Mouse (Mus musculus) forebrain, embryonic 12.5 days (tissue): ENCODE data around the gene Dtx1. TPM values are rescaled to one million over a fixed set of nuclear protein-coding genes. Genes with fewer than 3 reads are reported as not detected.

ENCODE experiments used
- ATAC-seq: fragments of 200-750 bp; cut with Nextera tagmentation; 2 replicates; pipeline ENCODE4 v1.8.0; 2017; ENCODE audit warnings: moderate TSS enrichment; ENCODE audit not compliant: low FRiP score
- H3K27ac ChIP-seq: fragments of 300-500 bp; sonication (generic); 2 replicates; pipeline ENCODE4 v1.5.1; 2016; ENCODE audit warnings: mild to moderate bottlenecking
- H3K27me3 ChIP-seq: fragments of 300-500 bp; sonication (generic); 2 replicates; pipeline ENCODE4 v1.6.1; 2016; ENCODE audit warnings: mild to moderate bottlenecking
- H3K36me3 ChIP-seq: fragments of 300-500 bp; sonication (generic); replicated peaks from 2 replicates; pipeline ENCODE4 v1.6.1; 2016; ENCODE audit warnings: mild to moderate bottlenecking
- H3K4me1 ChIP-seq: fragments of 300-500 bp; sonication (generic); 2 replicates; pipeline ENCODE4 v1.6.1; 2016
- H3K4me2 ChIP-seq: fragments of 300-500 bp; sonication (generic); 2 replicates; pipeline ENCODE4 v1.6.1; 2016; ENCODE audit warnings: mild to moderate bottlenecking, moderate library complexity
- H3K4me3 ChIP-seq: fragments of 300-500 bp; sonication (generic); replicated peaks from 2 replicates; pipeline ENCODE4 v1.5.1; 2016; ENCODE audit warnings: mild to moderate bottlenecking
- H3K9ac ChIP-seq: fragments of 300-500 bp; sonication (generic); 2 replicates; pipeline ENCODE4 v1.6.1; 2016; ENCODE audit warnings: mild to moderate bottlenecking
- H3K9me3 ChIP-seq: fragments of 300-500 bp; sonication (generic); 2 replicates; pipeline ENCODE4 v1.6.1; 2016
- WGBS: fragments of 180-500 bp; shearing (Covaris S2); methylation state at CpG from one replicate; pipeline ENCODE4 v1.1.7; 2016; 5-methylcytosine and 5-hydroxymethylcytosine counted together
- polyA plus RNA-seq: library from polyadenylated mRNA; unstranded; fragments of >200 nt; fragmentation: Nextera tagmentation; extraction: Ambion mirVana; gene quantifications from 2 replicates; pipeline ENCODE4 v1.2.1, GENCODE M21; 2016

Dtx1 gene
- polyA plus RNA-seq, 1 experiment from 2014 or later, result 17.1 TPM

GRCm38 (mm10) chr5:120687484-120687851, 24.3 kb downstream of the Dtx1 start:
- Histone ChIP-seq H3K9ac (no peak overlapping the region), H3K27ac (no peak overlapping the region), H3K9me3 (no peaks in the 10 kb centered on the region), H3K4me3 (no peak overlapping the region), H3K36me3 (no peaks in the 10 kb centered on the region), H3K27me3 (peaks cover 53% of the 10 kb centered on the region), H3K4me2 (no peak overlapping the region), H3K4me1 (peaks cover 10% of the 10 kb centered on the region)
- no peak for ATAC-seq
- 95% methylated on average over 3 of the region's 3 CpGs for WGBS

GRCm38 (mm10) chr5:120686749-120687483, 24.8 kb downstream of the Dtx1 start:
- no peak overlapping the region for H3K9ac ChIP-seq
- H3K4me2 ChIP-seq, result no peak overlapping the region
- no peak overlapping the region for H3K27ac ChIP-seq
- H3K36me3 ChIP-seq, result no peaks in the 10 kb centered on the region
- peaks cover 12% of the 10 kb centered on the region for H3K4me1 ChIP-seq
- H3K27me3 ChIP-seq, result peaks cover 53% of the 10 kb centered on the region
- no peak for ATAC-seq
- no peak overlapping the region for H3K4me3 ChIP-seq
- WGBS, result 83% methylated on average over 6 of the region's 6 CpGs
- no peaks in the 10 kb centered on the region for H3K9me3 ChIP-seq

- Histone ChIP-seq H3K27me3 (peaks cover 57% of the 10 kb centered on the region), H3K36me3 (0 out of 2 replicates have a peak, but pooled peaks cover 4% of the 10 kb centered on the region), H3K9ac (no peak overlapping the region), H3K4me1 (peaks cover 17% of the 10 kb centered on the region), H3K4me3 (no peak overlapping the region), H3K9me3 (no peaks in the 10 kb centered on the region), H3K4me2 (no peak overlapping the region), H3K27ac (no peak overlapping the region)
- no peak for ATAC-seq
- WGBS, result 88% methylated on average over 8 of the region's 8 CpGs
Measured at GRCm38 (mm10) chr5:120685678-120686077, 26.0 kb downstream of the Dtx1 start.

- H3K4me2 ChIP-seq, result peak overlapping the region; percentile 10; the same call in 1 of the 2 replicates
- H3K4me1 ChIP-seq, result peaks cover 30% of the 10 kb centered on the region
- no peaks in the 10 kb centered on the region for H3K9me3 ChIP-seq
- no peak for ATAC-seq
- no peak overlapping the region for H3K27ac ChIP-seq
- no peak overlapping the region for H3K9ac ChIP-seq
- no peak overlapping the region for H3K4me3 ChIP-seq
- H3K27me3 ChIP-seq, result peaks cover 58% of the 10 kb centered on the region
- WGBS, result 9% methylated on average over 24 of the region's 24 CpGs
- 0 out of 2 replicates have a peak, but pooled peaks cover 5% of the 10 kb centered on the region for H3K36me3 ChIP-seq
Measured at GRCm38 (mm10) chr5:120682982-120683771, 28.6 kb downstream of the Dtx1 start.

GRCm38 (mm10) chr5:120680918-120681317, 30.8 kb downstream of the Dtx1 start:
- H3K4me2 ChIP-seq, result peak overlapping the region; percentile 65; the same call in 1 of the 2 replicates
- H3K4me3 ChIP-seq, result no peak overlapping the region
- no peak overlapping the region for H3K9ac ChIP-seq
- peaks cover 30% of the 10 kb centered on the region for H3K4me1 ChIP-seq
- 83% methylated on average over 18 of the region's 18 CpGs for WGBS
- no peaks in the 10 kb centered on the region for H3K9me3 ChIP-seq
- peak overlapping the region; percentile 66; the same call in 1 of the 2 replicates for H3K27ac ChIP-seq
- H3K36me3 ChIP-seq, result 0 out of 2 replicates have a peak, but pooled peaks cover 5% of the 10 kb centered on the region
- peaks cover 49% of the 10 kb centered on the region for H3K27me3 ChIP-seq
- no peak for ATAC-seq

GRCm38 (mm10) chr5:120679676-120680555, 31.8 kb downstream of the Dtx1 start:
- Histone ChIP-seq H3K36me3 (0 out of 2 replicates have a peak, but pooled peaks cover 5% of the 10 kb centered on the region), H3K9me3 (no peaks in the 10 kb centered on the region), H3K4me1 (peaks cover 31% of the 10 kb centered on the region), H3K27ac (peak overlapping the region; percentile 91), H3K27me3 (peaks cover 46% of the 10 kb centered on the region), H3K9ac (peak overlapping the region; percentile 58), H3K4me3 (peak overlapping the region; percentile 40), H3K4me2 (peak overlapping the region; percentile 65)
- under 1% methylated on average over 24 of the region's 24 CpGs for WGBS
- peak; percentile 88 for ATAC-seq

GRCm38 (mm10) chr5:120677516-120677915, 34.2 kb downstream of the Dtx1 start:
- no peak overlapping the region for H3K27ac ChIP-seq
- no peak overlapping the region for H3K9ac ChIP-seq
- H3K36me3 ChIP-seq, result 0 out of 2 replicates have a peak, but pooled peaks cover 5% of the 10 kb centered on the region
- WGBS, result 23% methylated on average over 2 of the region's 2 CpGs
- no peaks in the 10 kb centered on the region for H3K9me3 ChIP-seq
- H3K4me1 ChIP-seq, result peaks cover 28% of the 10 kb centered on the region
- peaks cover 34% of the 10 kb centered on the region for H3K27me3 ChIP-seq
- H3K4me3 ChIP-seq, result no peak overlapping the region
- ATAC-seq, result no peak
- H3K4me2 ChIP-seq, result no peak overlapping the region

GRCm38 (mm10) chr5:120674229-120675145, 37.2 kb downstream of the Dtx1 start:
- 0 out of 2 replicates have a peak, but pooled peaks have one; percentile 34 for ATAC-seq
- Histone ChIP-seq H3K4me1 (peaks cover 11% of the 10 kb centered on the region), H3K36me3 (no peaks in the 10 kb centered on the region), H3K4me2 (peak overlapping the region; percentile 25), H3K9ac (no peak overlapping the region), H3K4me3 (no peak overlapping the region), H3K27me3 (peaks cover 16% of the 10 kb centered on the region; the same call in 1 of the 2 replicates), H3K27ac (no peak overlapping the region), H3K9me3 (no peaks in the 10 kb centered on the region)
- 34% methylated on average over 21 of the region's 21 CpGs for WGBS

- Histone ChIP-seq H3K4me1 (peaks cover 7% of the 10 kb centered on the region), H3K9me3 (no peaks in the 10 kb centered on the region), H3K36me3 (no peaks in the 10 kb centered on the region), H3K27ac (no peak overlapping the region), H3K4me3 (no peak overlapping the region), H3K4me2 (no peak overlapping the region), H3K9ac (no peak overlapping the region), H3K27me3 (peaks cover 16% of the 10 kb centered on the region)
- 14% methylated on average over 12 of the region's 12 CpGs for WGBS
- ATAC-seq, result no peak
Measured at GRCm38 (mm10) chr5:120673626-120674025, 38.1 kb downstream of the Dtx1 start.

GRCm38 (mm10) chr5:120671865-120672264, 39.9 kb downstream of the Dtx1 start:
- no peak overlapping the region for H3K4me2 ChIP-seq
- H3K36me3 ChIP-seq, result no peaks in the 10 kb centered on the region
- ATAC-seq, result no peak
- no peak overlapping the region for H3K4me3 ChIP-seq
- H3K9ac ChIP-seq, result no peak overlapping the region
- H3K4me1 ChIP-seq, result peaks cover 7% of the 10 kb centered on the region
- peaks cover 30% of the 10 kb centered on the region for H3K27me3 ChIP-seq
- WGBS, result 94% methylated on average over 3 of the region's 3 CpGs
- H3K27ac ChIP-seq, result no peak overlapping the region
- no peaks in the 10 kb centered on the region for H3K9me3 ChIP-seq

- Histone ChIP-seq H3K4me2 (no peak overlapping the region), H3K27ac (no peak overlapping the region), H3K27me3 (peaks cover 32% of the 10 kb centered on the region), H3K4me3 (no peak overlapping the region), H3K4me1 (peaks cover 7% of the 10 kb centered on the region), H3K9ac (no peak overlapping the region), H3K9me3 (no peaks in the 10 kb centered on the region), H3K36me3 (no peaks in the 10 kb centered on the region)
- no peak for ATAC-seq
- WGBS, result 88% methylated on average over 7 of the region's 7 CpGs
Measured at GRCm38 (mm10) chr5:120670132-120670531, 41.6 kb downstream of the Dtx1 start.
